Mouse (Mus musculus): ENCODE results near the gene Mtg2. TPM values are rescaled to one million over a fixed set of nuclear protein-coding genes. Genes with fewer than 3 reads are reported as not detected.

Gene Mtg2
- total RNA-seq, 2 experiments from 2014 or later: 17.6 to 17.9 TPM

- peak; percentile 76 to 94 for DNase-seq (ENCODE audit: extremely low spot score in 1 of 2, low spot score in 1 of 2)
Observed at GRCm38 (mm10) chr2:180050986-180051385, 19.4 kb upstream of the Mtg2 start.

DNA sequence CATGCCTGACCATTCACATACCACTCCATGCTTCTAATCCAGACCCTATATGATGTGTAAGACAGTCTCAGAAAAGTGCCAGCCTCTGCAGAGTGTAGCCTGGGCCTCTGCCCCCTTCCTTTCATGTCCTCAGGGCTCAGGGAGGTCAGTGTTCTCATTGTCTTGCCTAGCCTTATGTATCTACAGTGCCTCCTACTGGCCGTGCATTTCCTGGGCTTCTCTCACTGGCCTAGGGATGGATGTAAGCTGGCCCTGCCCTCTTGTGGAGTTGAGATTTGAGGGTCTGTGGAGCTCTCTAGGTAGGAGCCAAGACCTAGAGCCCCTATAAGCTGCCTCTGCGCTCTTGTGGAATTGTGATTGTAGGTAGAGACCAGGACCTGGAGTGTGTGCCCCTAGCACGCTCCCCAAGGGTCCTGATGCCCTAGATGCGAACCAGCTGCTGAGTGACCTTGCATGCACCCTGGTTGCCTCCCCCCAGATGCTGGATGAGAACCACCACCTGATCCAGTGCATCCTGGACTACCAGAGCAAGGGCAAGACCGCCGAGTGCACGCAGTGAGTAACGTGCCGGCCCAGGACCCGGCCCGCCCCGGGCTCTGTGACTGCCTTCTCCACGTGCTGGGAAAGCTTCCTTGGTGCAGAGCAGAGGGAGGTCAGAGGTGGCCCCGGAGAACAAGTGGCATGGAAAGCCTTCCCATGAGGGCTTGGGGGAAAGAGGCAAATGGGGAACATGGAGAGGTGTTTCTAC, 18.2 kb upstream of the Mtg2 start:
- peak in 1 of 2 experiments; percentile 23 for DNase-seq (ENCODE audit: extremely low spot score in 1 of 2, low spot score in 1 of 2)

GRCm38 (mm10) chr2:180053001-180053400, 17.4 kb upstream of the Mtg2 start:
- DNase-seq (ENCODE audit: extremely low spot score in 1 of 2, low spot score in 1 of 2): no peak

DNA sequence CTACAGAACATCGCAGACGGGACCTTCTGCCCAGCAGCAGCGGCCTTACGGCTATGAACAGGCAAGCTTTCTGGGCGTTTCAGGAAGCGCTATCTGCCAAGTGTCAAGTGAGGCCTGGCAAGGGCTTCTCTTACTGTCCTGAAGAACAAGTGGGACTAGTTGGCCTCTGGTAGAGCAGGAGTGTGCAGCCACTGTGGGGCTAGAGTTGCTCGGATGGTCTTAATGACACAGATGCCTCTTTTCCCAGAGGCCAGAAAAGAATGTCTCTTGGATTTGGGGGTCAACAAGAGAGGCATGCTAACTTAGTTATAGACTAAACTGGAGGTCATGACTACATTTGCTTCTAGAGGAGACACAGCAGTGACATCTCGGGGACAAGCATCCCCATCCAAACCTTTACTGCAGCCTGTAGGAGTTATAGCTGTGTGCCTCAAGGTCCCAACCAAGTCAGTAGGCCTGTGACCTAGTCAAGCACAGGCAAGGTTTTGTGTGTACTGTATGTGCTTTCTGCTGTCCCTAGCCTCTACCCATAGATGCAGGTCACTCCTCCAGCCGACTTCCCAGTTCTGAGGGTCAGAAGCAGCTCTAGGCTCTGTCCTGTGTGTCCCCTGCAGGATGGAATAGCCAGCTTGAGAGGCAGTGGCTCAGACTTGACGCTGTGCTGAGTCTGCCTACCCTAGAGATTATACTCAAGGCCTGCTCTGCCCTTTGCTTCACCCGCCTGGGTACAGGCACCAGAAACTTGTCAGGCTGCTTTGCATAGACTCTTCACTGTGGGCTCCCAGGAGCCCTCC, 6.9 kb upstream of the Mtg2 start:
- DNase-seq (ENCODE audit: extremely low spot score in 1 of 2, low spot score in 1 of 2): no peak

- no peak for DNase-seq (ENCODE audit: extremely low spot score in 1 of 2, low spot score in 1 of 2)
Observed at GRCm38 (mm10) chr2:180069770-180070480, 463 bp upstream of the Mtg2 start.

GRCm38 (mm10) chr2:180071671-180072070, 1.3 kb downstream of the Mtg2 start:
- no peak for DNase-seq (ENCODE audit: extremely low spot score in 1 of 2, low spot score in 1 of 2)

GRCm38 (mm10) chr2:180072886-180073285, 2.5 kb downstream of the Mtg2 start:
- no peak for DNase-seq (ENCODE audit: extremely low spot score in 1 of 2, low spot score in 1 of 2)

- no peak for DNase-seq (ENCODE audit: extremely low spot score in 1 of 2, low spot score in 1 of 2)
Observed at GRCm38 (mm10) chr2:180077622-180078021, 7.2 kb downstream of the Mtg2 start.

- DNase-seq (ENCODE audit: extremely low spot score in 1 of 2, low spot score in 1 of 2): no peak
Observed at GRCm38 (mm10) chr2:180080680-180081079, 10.3 kb downstream of the Mtg2 start.

DNA sequence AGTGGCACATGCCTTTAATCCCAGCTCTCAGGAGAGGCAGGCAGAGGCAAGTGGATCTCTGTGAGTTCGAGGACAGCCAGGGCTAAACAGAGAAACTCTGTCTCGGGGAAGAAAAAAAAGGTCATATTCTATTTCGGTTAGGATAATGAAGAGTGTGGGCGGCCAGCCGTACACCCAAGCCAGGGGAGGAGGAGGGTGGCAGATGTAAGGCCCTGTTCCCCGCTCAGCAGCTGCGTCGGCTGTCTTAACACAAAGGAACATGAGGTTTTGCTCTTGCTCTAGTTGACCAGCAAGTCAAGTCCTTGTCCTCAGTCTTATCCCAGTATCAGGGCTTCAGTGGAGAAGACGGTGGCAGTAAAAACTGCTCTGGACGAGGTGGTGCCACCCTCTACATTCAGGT, 12.7 kb downstream of the Mtg2 start:
- no peak for DNase-seq (ENCODE audit: extremely low spot score in 1 of 2, low spot score in 1 of 2)

- no peak for DNase-seq (ENCODE audit: extremely low spot score in 1 of 2, low spot score in 1 of 2)
Observed at GRCm38 (mm10) chr2:180084565-180084964, 14.2 kb downstream of the Mtg2 start.

- DNase-seq (ENCODE audit: extremely low spot score in 1 of 2, low spot score in 1 of 2): no peak
Observed at GRCm38 (mm10) chr2:180085926-180086636, 15.7 kb downstream of the Mtg2 start.

DNA sequence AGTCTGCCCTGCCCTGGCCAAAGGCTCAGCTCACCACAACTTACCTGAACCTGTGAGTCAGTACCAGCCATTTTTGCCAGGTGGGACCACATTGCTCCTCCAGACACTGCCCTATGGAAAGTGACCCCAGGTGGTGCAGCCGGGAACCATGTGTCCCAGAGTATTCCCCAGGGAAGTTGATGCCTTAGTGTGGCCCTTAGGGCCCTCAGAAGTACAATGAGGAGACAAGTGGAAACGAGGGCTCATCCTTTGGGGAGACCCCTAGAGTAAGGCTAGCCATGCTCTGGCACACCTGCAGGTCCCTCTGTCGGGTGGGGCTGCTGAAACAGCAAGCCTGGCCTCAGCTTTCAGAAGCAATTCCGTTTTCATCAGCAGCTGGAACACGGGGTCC, 16.2 kb downstream of the Mtg2 start:
- no peak for DNase-seq (ENCODE audit: extremely low spot score in 1 of 2, low spot score in 1 of 2)

DNA sequence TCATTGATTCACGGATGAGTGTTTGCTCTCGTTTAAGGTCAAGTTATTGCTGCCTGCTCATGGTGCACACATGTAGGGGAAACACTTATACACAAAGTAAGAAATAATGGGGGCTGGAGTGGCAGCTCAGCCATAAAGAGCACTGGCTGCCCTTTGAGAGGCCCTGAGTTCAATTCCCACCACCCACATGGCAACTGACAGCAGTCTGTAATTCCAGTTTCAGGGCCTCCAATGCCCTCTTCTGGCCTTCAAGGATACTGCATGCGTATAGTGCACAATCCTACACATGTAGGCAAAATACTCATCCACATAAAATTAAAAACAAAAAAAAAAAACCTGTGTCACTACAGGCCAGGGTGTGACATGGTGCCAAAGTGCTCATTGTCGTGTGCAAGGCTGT, 17.1 kb downstream of the Mtg2 start:
- DNase-seq (ENCODE audit: extremely low spot score in 1 of 2, low spot score in 1 of 2): no peak

DNA sequence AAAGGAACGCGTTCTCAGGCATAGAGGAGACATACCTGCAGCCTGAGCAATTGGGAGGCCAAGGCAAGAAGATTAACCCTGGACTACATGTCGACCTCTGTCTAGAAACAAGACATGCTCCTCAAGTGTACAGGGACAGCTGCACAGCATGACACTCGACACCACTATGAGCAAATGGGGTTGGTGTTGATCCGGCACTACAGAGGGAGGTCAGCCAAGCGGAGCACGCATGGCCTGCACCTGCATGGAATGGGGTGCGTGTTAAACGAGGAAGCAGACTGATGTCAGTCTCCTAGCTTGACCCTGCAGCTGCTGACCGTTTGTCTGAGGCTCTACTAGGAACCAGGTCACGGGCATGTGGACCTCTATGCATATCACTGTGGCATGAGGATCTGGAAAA, 19.9 kb downstream of the Mtg2 start:
- DNase-seq (ENCODE audit: extremely low spot score in 1 of 2, low spot score in 1 of 2): no peak

- DNase-seq (ENCODE audit: extremely low spot score in 1 of 2, low spot score in 1 of 2): no peak
Observed at GRCm38 (mm10) chr2:180095711-180096110, 25.3 kb downstream of the Mtg2 start.

GRCm38 (mm10) chr2:180097585-180097984, 27.2 kb downstream of the Mtg2 start:
- DNase-seq (ENCODE audit: extremely low spot score in 1 of 2, low spot score in 1 of 2): no peak

GRCm38 (mm10) chr2:180098167-180098566, 27.8 kb downstream of the Mtg2 start:
- no peak for DNase-seq (ENCODE audit: extremely low spot score in 1 of 2, low spot score in 1 of 2)

- no peak for DNase-seq (ENCODE audit: extremely low spot score in 1 of 2, low spot score in 1 of 2)
Observed at GRCm38 (mm10) chr2:180099529-180099928, 29.1 kb downstream of the Mtg2 start.

GRCm38 (mm10) chr2:180103151-180103977, 33.0 kb downstream of the Mtg2 start:
- DNase-seq (ENCODE audit: extremely low spot score in 1 of 2, low spot score in 1 of 2): no peak

All from layer of hippocampus, postnatal 25 days (tissue).